Mouse (Mus musculus) liver, embryonic 14.5 days (tissue): ENCODE measurements around the gene Rnf213.

Experiments
- CTCF ChIP-seq: IDR thresholded peaks from 2 replicates; pipeline ENCODE4 v1.5.1; 2016; ENCODE audit warnings: antibody characterized with exemption, low read depth, control low read depth
- EP300 ChIP-seq: IDR thresholded peaks from 2 replicates; pipeline ENCODE4 v1.6.1; 2016; ENCODE audit warnings: antibody characterized with exemption, low read depth

DNA sequence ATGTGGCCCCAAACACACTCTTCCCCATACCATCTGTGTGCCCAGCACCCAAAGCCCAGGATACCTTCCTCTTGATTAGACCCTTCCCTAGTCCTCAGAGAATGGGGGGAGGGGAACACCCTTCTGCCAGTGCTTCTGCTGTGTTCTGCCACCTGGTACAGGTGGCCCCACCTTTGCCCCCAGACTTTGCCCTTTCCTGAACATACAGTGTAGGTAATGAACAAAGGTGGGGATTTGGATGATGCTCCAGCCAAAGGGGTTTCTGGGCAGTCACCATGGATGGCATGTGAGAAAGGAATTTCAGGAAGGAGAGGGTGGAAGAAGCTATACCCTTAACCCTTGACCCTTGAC, 127.8 kb downstream of the Rnf213 start:
- no peak for TF ChIP-seq CTCF
- TF ChIP-seq EP300: no peak
